Mouse (Mus musculus) cerebellum, adult 2 months (tissue): ENCODE measurements around the gene Lrmda.

Source experiments
- CTCF ChIP-seq: fragments of 200-500 bp; IDR thresholded peaks from 2 replicates; pipeline ENCODE4 v1.5.1; 2011; ENCODE audit warnings: low read depth, mild to moderate bottlenecking, control low read depth, low read length, moderate library complexity, borderline replicate concordance; ENCODE audit not compliant: insufficient read depth
- POLR2A ChIP-seq: fragments of 200-500 bp; IDR thresholded peaks from 2 replicates; pipeline ENCODE4 v1.6.1; 2011; ENCODE audit warnings: low read length, control low read depth, borderline replicate concordance; ENCODE audit not compliant: insufficient read depth

DNA sequence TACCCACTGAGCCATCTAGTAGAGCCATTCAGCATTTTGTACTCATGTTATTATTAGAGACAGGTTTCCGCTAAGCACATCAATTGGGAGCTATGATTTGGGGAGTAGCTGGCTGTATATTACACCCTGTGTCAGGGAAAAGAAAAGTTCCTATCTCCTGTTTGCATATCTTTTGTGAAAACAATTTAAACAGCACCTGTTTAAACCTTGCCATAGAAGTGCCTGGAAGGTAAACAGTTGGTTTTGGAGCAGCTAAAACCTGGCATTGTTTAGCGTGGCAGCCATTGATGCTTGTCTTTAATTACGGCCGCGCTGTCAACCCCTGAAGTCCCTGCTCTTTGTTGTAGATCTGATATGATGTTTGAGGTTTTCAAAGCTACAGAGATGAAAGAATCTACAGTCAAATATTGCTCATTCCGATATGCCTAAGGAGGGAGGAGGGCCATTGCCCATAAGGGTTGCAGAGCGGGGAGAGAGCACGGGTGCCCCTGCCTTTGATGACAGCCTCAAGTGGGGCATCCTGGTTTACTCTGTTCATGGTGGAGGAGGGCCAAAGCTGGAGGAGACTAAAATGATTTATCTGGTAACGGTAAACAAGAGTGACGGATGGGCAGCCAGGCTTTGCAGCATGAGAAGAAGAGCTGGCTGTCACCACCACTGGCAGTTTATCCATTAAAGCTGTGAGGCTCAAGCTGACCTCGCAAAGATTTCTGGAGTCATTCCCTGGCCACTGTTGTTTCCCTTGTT is 306.9 kb downstream of the Lrmda start:
- TF ChIP-seq POLR2A: no peak
- TF ChIP-seq CTCF: no peak
